ENCODE assay signal across 22 mouse cellular contexts in genomic region chr7:56388295-56388694, GRCm38 (mm10).
A peak's percentile ranks its signal among the peaks of the same experiment; 100 is the strongest.
DNase-seq lines count a peak whose midpoint lies in the region; ATAC-seq lines count a peak whose summit lies in the region.
"Had no signal": no experiment of that assay in that cellular context is flagged by ENCODE, and none has a peak within 500 bp of the region (broad histone marks: within the 10 kb centered on the region; RNA-seq: fewer than 3 reads in every experiment).

No protein-coding gene starts in this region.

- no peaks in the 10 kb centered on the region for H3K36me3 ChIP-seq in lung, embryonic 16.5 days (ENCODE audit: control insufficient read depth, insufficient read depth, low read length)
- H3K36me3 ChIP-seq: embryonic facial prominence, embryonic 10.5 days; embryonic facial prominence, embryonic 12.5 days; forebrain, embryonic 15.5 days had no signal

- H3K9ac ChIP-seq in lung, embryonic 16.5 days (ENCODE audit: low read length): no peak overlapping the region
- H3K9ac ChIP-seq: embryonic facial prominence, embryonic 12.5 days; forebrain, embryonic 13.5 days; forebrain, embryonic 15.5 days; forebrain, postnatal 0 days had no signal

- no peaks in the 10 kb centered on the region for H3K4me1 ChIP-seq in lung, embryonic 16.5 days (replicated peaks; ENCODE audit: control insufficient read depth, insufficient read depth, low read length)
- H3K4me1 ChIP-seq: embryonic facial prominence, embryonic 10.5 days; embryonic facial prominence, embryonic 12.5 days; forebrain, embryonic 13.5 days; forebrain, embryonic 15.5 days had no signal

- no peak for DNase-seq in lung, postnatal 14 days
- peak; percentile 15 for DNase-seq in lung, postnatal 25 days (ENCODE audit: low spot score)
- no peak for DNase-seq in lung, postnatal 4 days
- peak; percentile 15 for DNase-seq in ES-CJ7 (ENCODE audit: low read depth, low spot score)
- DNase-seq: adrenal gland, adult 8-10 months; adrenal gland, postnatal 14 days; adrenal gland, postnatal 36 days; B cell, adult 2 months; cerebellum, adult 11-12 months; cerebellum, adult 2 months; cerebellum, adult 9-10 months; cerebellum, postnatal 10 days; cerebellum, postnatal 25 days; forebrain, postnatal 0 days had no signal

- H3K27me3 ChIP-seq in lung, embryonic 16.5 days (ENCODE audit: control insufficient read depth, insufficient read depth, low read depth, low read length): no peaks in the 10 kb centered on the region
- H3K27me3 ChIP-seq: embryonic facial prominence, embryonic 12.5 days; forebrain, embryonic 13.5 days; forebrain, embryonic 15.5 days; Patski had no signal

- no peaks in the 10 kb centered on the region for H3K9me3 ChIP-seq in lung, embryonic 16.5 days (ENCODE audit: control insufficient read depth, low read length)
- H3K9me3 ChIP-seq: embryonic facial prominence, embryonic 10.5 days; embryonic facial prominence, embryonic 12.5 days; forebrain, embryonic 13.5 days; forebrain, embryonic 15.5 days had no signal

- no peak overlapping the region for H3K4me2 ChIP-seq in lung, embryonic 16.5 days (ENCODE audit: low read depth, low read length)
- H3K4me2 ChIP-seq: embryonic facial prominence, embryonic 12.5 days; forebrain, embryonic 13.5 days; forebrain, embryonic 15.5 days had no signal

- no peak overlapping the region for H3K4me3 ChIP-seq in lung, embryonic 16.5 days (ENCODE audit: low read length)
- H3K4me3 ChIP-seq: embryonic facial prominence, embryonic 10.5 days; embryonic facial prominence, embryonic 12.5 days; forebrain, embryonic 13.5 days; forebrain, embryonic 15.5 days had no signal

- H3K27ac ChIP-seq in lung, embryonic 16.5 days (ENCODE audit: low read length): no peak overlapping the region
- H3K27ac ChIP-seq: embryonic facial prominence, embryonic 10.5 days; embryonic facial prominence, embryonic 12.5 days; forebrain, embryonic 13.5 days; forebrain, embryonic 15.5 days had no signal

- peak; percentile 78 for ATAC-seq in lung, embryonic 16.5 days (ENCODE audit: low read depth)
- ATAC-seq: activated CD4-positive, CD25-positive, alpha-beta regulatory T cell, adult 4 months; CD4-positive, CD25-positive, alpha-beta regulatory T cell, adult 4 months; forebrain, embryonic 13.5 days; forebrain, embryonic 15.5 days; forebrain, postnatal 0 days; Patski had no signal

- 55% methylated on average over 2 of the region's 2 CpGs for WGBS in lung, embryonic 16.5 days

Comparison
In these comparisons a context has a peak if more than half of its experiments do, and no peak if none do; other contexts are left out.
1. DNase-seq: peak in lung, postnatal 25 days (single experiment) and ES-CJ7 (single experiment); none in lung, postnatal 14 days (single experiment) and lung, postnatal 4 days (0 of 2).